Mouse (Mus musculus) thymus, postnatal 25 days (tissue): ENCODE results near the gene Rhpn2.
A peak's percentile ranks its signal among the peaks of the same experiment; 100 is the strongest.

Source experiments
- DNase-seq: peaks from one replicate; pipeline ENCODE4 v3.0.0; 2022

Gene Rhpn2

DNA sequence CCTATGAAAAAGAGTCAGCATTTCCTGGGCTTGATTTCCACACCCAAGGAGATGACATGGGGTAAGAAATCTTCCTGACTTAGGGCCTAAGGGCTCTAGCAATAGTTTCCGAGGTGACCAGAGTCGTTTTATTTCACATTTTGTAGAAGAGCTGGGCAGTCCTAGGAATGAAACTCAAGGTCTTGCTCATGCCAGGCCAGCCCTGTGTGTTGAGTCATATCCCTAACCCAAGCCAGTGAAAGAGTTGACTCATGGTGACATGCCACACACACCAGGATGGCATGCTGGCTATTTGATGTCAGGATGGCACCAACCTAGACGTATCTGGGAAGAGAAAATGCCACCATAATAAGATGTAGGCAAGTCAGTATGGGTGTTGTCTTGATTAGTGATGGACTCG, 15.1 kb downstream of the Rhpn2 start:
- no peak for DNase-seq

DNA sequence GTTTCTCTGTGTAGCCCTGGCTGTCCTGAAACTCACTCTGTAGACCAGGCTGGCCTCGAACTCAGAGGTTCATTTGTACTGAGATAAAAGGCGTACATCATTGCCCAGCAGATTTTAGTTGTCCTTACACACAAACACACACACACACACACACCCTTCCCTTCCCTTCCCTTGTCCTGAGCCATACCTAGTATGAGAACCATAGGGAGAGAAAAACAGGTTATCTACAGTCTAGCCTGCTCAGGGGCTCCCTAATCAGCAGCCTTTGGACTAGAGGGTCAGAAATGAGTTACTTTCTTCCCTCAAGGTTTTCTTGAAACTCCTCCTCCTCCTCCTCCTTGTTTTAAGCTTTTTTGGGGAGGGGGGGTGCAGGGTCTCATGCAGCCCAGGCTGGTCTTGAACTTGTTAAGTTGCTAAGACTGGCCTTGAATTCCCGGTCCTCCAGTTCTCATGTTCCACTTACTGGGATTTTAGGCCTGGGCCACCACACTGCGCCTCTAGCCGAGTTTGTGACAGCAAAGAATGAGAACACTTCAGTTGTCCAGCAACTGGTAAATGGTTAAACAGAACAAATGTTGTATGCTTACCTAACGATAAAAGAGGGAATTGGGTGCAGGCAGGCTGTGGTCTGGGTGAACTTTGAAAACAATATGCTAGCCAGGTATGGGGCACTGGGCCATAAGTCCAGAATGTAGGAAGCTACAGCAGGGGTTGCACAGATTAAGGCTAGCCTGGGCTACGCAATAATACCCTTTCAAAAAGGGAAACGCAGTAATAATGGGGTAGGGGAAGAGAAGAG, 16.1 kb downstream of the Rhpn2 start:
- no peak for DNase-seq

DNA sequence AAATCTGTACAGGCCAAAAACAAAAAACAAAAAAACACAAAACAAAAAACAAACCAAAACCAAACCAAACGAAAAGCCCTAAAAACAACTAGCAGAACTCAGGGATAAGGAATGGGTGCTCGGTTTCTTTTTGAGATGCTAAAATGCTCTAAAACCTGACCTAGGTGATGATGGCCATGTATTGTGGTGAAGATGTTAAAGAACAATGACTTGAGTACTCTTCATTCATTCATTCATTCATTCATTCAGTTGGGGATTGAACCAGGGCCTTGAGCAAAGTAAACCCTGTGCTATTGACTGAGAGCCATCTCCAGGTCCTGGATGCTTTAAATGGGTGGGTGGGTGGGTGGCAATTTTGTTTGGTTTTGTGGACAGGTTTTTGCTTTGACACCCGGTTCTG, 17.2 kb downstream of the Rhpn2 start:
- no peak for DNase-seq

DNA sequence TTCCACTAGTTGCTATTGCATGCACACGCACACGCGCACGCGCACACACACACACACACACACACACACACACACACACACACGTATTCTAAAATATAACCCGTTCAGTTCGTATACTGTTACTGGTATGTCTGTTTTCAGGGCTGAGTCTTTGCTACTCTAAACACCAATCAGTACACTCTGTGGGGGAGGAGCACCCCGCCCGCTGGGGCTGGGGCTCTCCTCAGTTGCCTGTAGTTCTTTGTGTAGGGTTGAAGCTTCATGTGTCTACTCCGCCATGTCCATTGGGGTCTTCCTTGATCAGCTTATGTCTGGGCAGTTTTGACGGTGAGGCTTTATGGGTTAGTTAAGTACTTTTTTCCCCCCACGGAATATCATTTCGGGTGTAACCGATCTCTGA, 19.3 kb downstream of the Rhpn2 start:
- DNase-seq, result no peak

DNA sequence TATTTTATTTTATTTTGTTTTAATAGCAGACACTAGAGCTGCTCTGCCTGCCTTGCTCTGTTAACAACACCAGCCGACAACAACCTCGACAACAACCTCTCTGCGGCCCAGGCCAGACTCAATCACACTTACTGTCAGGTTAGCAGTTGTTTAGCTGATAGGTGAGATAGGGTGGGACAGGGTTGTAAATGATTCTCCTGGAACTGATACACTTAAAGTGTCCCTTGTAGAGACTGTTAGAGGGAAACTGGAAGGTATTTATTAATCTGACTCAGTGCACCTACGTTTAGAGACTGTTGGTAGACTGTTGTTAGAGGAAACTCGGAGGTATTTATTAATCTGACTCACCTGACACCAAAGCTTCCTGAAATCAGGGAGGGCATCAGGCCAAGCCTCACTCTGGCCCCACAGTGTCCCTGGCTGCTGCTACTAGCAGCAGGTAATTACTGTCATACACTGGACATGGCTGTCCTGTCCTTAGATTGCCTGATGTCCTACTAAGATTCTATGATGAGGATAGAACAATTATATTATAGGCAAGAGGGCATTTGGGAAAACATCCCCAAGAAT, 21.4 kb downstream of the Rhpn2 start:
- no peak for DNase-seq

DNA sequence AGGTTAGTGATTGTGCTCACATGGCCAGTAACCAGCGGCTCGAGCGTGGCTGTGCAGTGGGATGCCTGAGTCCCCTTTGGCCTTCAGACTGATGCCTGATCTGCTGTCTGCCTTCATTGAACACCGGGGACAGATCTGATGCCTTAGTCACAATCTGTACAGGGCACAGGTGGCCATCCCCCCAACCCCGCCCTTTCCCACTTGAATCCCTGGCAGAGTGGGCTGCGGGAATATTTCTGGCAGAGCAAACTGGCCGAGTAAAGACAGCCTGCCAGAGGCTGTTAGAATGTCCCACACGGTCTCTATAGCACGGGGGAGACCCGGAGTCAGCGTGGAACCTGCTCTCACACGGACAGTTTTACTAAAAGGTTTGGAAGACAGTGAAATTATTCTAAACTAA, 23.7 kb downstream of the Rhpn2 start:
- no peak for DNase-seq

DNA sequence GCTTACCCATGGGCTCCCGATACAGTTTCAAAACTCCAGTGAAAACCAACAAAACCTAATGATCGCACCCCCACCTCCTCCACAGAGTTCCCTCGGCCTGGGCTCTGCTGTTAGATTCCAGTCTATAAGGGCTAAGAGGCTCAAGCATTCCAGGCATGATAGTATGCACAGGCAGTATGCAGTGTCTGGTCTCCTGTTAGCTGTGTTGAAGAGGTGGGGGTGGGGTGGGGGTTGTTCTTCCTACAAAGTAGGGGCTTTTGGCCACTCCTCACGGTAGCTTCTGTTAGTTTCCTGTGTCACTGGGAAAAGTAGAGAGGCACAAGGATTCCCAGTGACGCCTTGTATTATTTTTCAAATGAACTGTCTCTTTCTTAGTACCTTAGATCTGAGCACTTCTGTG, 28.3 kb downstream of the Rhpn2 start:
- DNase-seq, result no peak

DNA sequence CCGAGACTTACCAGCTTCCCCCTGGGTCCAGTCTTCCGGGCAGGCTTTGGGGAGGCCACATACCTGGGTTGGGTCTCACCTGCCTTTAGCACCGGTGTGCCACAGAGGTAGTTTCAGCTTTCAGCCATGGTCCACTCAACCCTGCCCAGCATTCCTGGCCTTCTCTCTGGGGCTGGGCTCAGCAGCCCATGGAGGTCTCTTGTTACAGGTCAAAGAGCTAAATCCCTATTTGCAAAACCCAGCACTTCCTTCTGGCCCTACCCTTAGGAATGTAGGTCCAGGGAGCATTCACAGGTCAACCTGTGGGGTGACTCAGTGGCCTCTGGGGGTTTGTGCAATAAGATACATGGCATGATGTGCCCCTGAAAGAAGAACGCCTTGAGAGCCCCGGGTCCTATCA, 28.9 kb downstream of the Rhpn2 start:
- DNase-seq, result no peak

DNA sequence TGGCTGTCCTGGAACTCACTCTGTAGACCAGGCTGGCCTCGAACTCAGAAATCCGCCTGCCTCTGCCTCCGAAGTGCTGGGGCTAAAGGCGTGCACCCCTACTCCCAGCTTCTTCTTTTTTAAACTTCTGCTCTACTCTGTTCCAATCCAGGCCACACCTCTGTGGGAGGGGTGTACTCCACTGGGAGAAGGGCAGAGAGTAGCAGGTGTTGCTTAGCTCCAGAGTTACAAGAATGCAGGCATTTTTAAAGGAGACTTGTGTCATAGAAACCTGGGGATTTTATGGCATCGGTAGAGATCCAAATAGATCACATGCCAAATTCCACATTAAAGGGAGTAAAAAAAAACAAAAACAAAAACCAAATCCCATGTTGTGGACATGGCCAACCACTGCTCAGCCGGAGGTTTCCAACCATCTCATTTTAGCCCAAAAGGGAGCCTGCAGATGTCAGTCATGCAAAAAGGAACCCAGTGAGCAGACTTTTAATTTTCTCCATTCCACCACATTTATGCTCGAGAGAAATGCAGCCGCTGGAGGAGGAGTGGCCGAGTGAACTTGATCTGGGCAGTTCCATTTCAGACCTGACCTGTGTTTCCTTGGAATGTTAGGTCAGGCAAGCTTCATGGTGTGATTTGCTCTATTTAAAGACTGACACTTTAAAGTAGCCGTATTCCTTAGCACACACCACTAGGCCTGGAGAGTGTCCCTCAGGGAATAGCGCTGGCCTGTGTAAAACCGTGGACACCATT, 31.4 kb downstream of the Rhpn2 start:
- no peak for DNase-seq

DNA sequence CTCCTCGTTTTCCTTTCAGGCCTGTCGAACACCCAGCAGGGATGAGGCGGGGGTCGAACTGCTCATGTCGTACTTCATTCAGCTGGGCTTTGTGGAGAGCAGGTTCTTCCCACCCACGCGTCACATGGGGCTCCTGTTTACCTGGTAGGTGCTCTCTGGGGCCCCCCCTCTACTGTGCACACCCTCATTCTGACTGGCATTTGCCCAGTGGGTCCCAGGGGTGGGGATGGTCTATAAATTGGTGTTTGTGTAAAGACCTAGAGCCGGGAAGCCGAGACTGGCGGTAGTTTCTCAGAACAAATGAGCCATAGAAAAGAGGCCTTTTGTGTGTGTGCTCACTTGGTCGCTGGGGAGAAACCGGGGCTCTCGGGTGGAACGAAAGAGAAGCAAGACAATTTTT, 37.1 kb downstream of the Rhpn2 start:
- DNase-seq, result no peak

DNA sequence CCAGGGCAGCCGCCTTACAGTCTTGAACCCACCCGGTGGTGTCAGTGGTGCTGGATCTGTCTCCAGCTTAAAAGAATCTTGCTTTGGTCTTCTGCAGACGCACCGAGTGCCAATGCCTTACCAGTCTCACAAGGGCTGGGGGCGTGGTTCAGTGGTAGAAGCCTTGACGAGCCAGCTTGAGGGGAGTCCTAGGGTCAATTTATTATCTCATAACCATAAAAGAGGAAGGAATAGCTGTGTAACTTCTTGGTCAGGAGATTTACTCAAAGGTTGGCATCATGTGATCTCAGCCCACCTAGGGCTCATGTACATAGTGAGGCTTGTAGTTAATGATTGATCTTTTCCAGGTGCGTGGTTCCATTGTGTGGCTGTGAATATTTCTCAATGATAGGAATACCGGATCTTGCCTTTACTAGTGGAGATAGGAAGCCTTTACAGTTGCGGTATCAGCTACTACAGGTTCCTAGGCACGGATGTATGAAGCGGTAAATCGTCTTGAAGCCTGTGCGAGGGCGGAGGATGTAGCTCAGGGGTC, 38.6 kb downstream of the Rhpn2 start:
- DNase-seq, result no peak

DNA sequence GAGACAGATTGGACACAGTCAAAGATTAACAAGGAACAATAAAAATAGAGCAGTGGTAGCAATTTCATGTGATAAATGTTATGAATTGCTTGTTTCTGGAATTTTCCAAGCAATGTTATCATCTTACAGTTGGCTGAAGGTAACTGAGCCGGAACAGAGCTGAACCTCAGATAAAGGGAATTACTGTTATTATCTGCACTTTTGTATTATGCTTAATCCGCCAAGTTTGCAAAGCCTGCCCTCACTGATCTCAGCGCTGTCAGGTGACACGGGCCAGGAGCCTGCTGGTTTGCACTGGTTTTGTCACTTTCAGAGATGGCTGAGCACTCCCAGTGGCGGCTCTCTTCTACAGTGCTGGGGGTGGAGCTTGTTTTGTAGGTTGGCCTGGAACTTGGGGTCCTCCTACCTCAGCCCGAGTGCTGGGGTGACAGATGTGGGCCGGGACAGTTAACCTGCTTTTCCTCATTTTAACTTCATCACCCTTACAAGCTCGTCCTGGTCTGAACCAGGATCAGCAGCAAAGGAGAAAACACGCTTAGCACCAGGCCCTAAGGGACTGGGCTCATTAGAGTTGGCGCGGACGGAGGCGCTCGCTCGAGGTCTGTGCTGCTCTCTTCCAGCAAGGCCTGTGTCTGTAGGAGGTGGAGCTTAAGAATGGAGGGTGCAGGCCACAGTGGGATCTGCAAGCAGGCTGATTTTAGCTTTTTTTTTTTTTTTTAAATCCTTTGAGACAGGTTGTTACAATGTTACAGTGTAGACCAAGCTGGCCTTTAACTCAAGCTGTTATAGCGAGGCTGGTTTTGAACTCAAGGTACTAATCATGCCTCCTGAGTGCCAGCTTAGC, 39.4 kb downstream of the Rhpn2 start:
- no peak for DNase-seq

DNA sequence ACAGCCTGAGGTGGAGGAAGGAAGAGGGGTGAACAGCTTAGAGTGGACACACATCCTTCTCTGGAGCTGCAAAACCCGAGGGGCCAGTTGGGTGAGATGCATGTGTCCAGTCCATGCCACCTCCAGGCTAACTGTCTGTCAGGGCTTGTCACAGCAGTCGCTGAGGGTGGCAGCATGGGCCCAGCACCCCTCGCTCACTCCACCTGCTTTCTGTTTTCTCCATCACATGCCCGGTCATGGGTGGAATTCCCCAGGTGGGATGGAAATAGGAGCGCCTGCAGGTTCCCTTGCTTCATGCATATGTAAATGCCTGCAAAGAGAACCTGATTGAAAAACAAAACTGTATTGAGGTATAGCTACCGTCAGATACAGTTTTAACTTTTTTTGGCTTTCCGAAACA, 40.3 kb downstream of the Rhpn2 start:
- DNase-seq, result no peak

DNA sequence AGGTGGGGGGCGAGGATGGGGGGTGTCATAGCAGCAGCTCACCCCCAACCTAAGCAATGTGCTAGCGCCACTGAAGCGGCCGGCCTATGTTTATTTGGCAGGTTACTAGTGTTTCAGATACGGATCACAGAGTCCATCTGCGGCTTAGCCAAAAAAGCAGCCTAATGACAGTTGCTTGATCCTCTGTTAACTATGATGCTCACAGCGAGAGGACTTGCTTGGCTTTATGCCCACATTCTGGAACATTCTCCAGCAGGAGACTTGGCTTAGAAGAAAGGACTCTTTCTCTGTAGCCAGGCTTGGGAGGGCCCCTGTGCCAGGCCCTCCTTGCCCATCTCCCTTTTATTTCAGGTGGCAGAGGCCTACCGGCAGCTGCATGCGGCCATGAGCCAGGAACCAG, 42.7 kb downstream of the Rhpn2 start:
- no peak for DNase-seq

DNA sequence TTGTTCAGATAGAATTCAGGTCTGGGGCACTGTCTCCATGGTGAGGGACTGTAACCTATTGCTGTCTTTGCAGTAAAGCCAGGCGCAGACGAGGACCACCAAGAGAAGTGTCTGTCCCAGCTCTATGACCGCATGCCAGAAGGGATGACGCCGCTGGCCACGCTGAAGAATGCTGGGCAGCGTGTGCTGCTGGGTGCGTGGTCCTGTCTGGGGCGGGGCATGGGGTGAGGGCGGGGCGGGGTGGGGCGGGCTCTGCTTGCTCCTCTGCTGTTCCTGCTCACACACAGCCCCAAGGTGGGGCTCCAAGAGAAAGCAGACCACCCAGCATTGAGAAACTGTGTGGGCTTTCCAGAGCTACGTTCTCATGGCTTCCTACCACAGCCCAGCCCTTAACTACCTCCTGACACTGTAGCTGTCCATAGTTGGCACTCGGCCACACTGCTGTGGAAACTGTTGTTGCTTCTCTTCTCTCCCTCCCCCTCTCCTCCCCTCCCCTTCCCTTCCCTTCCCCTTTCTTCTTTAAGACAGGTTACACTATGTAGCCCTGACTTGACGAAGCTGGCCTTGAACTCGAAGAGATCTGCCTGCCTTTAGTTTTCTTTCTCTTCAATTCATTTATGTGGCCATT, 45.6 kb downstream of the Rhpn2 start:
- no peak for DNase-seq

DNA sequence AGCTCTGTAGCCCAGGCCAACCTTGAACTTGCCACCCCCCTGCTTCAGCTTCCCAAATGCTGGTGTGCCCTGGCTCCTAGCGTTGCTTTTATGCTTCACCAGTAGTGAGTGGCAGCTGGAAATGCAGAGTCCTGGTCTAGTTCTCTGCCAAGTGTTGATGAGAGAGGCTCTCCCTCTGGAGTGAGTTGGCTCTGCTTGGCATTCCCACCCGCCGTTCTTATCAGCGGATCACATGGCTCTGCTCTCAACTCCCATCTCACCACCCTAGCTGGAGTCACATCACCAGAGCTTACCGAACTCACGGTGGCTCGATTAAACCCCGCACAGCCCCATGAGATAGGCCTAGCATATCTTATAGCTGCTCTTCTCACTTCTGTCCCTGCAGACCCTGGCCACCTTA, 46.4 kb downstream of the Rhpn2 start:
- DNase-seq, result no peak

DNA sequence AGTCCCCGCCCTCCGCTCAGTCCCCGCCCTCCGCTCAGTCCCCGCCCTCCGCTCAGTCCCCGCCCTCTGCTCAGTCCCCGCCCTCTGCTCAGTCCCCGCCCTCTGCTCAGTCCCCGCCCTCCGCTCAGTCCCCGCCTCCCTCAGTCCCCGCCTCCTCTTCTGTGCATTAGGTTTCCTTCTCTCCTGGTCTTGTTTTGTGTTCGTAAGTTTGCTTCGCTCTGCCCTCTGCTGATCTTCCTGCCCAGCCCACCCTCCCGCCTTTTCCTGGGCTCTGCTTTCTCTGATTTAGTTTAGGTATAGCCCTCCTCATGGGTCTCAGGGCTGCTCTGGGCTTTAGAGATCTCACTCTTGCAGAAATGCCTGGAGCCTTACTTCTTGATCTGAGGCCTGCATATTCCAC, 47.9 kb downstream of the Rhpn2 start:
- DNase-seq, result no peak

DNA sequence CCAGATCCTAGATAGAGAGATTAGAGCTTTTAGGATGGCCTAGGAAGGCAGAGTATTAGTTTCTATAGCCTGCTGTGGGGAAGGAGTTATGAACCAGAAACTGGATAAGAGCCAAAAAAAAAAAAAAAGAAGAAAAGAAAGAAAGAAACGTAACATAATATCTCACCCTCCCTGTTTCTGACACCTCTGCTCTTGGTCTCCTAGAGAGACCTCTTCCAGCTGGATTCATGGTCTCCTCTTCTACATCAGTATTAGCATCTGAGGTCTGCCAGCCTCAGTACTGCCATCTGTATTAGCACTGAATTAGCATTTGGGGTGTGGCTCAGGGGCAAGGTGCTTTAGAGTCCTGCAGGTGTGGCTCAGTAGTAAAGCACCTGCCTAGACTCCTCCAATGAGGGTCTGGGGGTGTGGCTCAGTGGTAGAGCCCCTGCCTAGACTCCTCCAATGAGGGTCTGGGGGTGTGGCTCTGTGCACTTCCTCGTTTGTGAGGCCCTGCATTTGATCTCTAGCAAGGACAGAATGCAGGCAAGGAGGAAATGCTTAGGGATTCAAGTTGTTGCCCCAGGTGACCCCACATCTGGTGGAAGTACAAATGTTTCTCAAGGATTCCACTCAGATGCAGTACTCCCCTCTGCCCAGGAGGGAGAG, 48.9 kb downstream of the Rhpn2 start:
- no peak for DNase-seq

DNA sequence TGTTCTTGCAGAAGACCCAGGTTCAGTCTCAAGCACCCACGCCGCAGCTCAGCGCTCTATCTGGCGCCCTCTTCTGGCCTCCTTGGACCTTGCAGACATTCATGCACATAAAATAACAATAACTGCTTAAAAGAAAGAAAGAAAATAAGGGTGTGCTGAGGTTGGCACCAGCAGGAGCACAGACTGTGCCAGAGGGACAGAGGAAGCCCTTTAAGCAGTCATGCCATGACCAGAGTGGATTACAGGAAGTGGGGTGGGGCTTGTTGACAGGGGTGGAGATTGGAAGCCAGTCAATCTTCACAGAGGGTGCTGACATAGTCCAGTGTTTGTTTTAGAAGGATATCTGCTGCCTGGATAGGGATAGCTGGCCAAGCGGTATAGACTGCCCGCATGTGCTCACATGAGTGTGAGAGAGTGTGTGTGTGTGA, 52.6 kb downstream of the Rhpn2 start:
- peak; percentile 20 for DNase-seq

DNA sequence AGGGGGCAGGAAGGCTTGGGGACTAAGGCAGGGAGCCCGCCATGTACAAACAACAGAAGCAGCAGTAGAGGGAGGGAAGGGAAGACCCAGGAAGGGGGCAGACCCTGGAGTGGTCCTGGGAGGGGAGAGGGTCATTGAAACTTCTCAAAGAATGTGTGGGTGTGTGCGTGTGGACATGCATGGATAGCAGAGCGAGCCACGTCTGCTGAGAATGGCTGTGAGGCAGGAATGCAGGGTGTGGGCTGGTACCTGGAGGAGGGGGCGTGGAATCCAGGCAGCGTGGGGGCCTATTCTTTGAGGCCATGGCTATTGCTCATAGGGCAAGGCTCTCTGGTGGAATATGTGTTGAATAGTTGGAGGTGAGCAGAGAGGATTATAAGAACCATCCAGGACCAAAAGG, 54.7 kb downstream of the Rhpn2 start:
- no peak for DNase-seq

DNA sequence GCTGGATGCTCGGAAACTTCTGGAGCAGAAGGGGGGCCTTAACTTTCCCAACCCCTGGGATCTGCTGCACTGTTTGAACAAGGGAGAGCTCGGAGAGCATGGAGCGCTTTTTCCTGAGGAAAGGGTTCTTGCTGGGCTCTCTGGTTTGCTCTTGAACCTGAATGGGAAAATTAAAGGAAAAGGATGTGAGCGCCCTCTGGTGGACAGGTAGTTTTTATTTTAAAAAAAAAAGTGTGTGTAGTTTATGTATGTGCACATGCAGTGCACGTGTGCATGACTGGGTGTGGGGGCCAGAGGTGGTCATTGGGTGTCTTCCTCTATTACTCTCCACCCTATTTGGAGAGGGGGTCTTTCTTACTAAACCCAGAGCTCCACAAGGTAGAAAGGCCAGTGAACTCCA, 59.0 kb downstream of the Rhpn2 start:
- DNase-seq, result no peak
